Mouse (Mus musculus) midbrain, embryonic 13.5 days (tissue): ENCODE results near the gene Tbc1d16. TPM values are rescaled to one million over a fixed set of nuclear protein-coding genes. Genes with fewer than 3 reads are reported as not detected.

ENCODE experiments used
- ATAC-seq: fragments of 200-750 bp; cut with Nextera tagmentation; 2 replicates; pipeline ENCODE4 v1.8.0; 2017; ENCODE audit warnings: mild to moderate bottlenecking, moderate TSS enrichment, moderate library complexity
- H3K27ac ChIP-seq: fragments of 300-500 bp; sonication (generic); 2 replicates; pipeline ENCODE4 v1.5.1; 2015; ENCODE audit warnings: inconsistent platforms, mild to moderate bottlenecking, moderate library complexity
- H3K27me3 ChIP-seq: fragments of 300-500 bp; sonication (generic); 2 replicates; pipeline ENCODE4 v1.6.1; 2015; ENCODE audit warnings: mild to moderate bottlenecking, inconsistent platforms
- H3K36me3 ChIP-seq: fragments of 300-500 bp; sonication (generic); 2 replicates; pipeline ENCODE4 v1.6.1; 2015; ENCODE audit warnings: mild to moderate bottlenecking, inconsistent platforms
- H3K4me1 ChIP-seq: fragments of 300-500 bp; sonication (generic); replicated peaks from 2 replicates; pipeline ENCODE4 v1.6.1; 2015; ENCODE audit warnings: inconsistent platforms
- H3K4me2 ChIP-seq: fragments of 300-500 bp; sonication (generic); replicated peaks from 2 replicates; pipeline ENCODE4 v1.6.1; 2015; ENCODE audit warnings: moderate library complexity, mild to moderate bottlenecking, inconsistent platforms
- H3K4me3 ChIP-seq: fragments of 300-500 bp; sonication (generic); replicated peaks from 2 replicates; pipeline ENCODE4 v1.5.1; 2015; ENCODE audit warnings: mild to moderate bottlenecking, inconsistent platforms
- H3K9ac ChIP-seq: fragments of 300-500 bp; sonication (generic); replicated peaks from 2 replicates; pipeline ENCODE4 v1.6.1; 2015; ENCODE audit warnings: mild to moderate bottlenecking, inconsistent platforms
- H3K9me3 ChIP-seq: fragments of 300-500 bp; sonication (generic); 2 replicates; pipeline ENCODE4 v1.6.1; 2016; ENCODE audit warnings: mild to moderate bottlenecking, inconsistent platforms
- WGBS: fragments of 180-500 bp; shearing (Covaris S2); methylation state at CpG from one replicate; pipeline ENCODE4 v1.1.7; 2015; 5-methylcytosine and 5-hydroxymethylcytosine counted together
- polyA plus RNA-seq: library from polyadenylated mRNA; unstranded; fragments of >200 nt; fragmentation: Nextera tagmentation; extraction: Ambion mirVana; gene quantifications from 2 replicates; pipeline ENCODE4 v1.2.1, GENCODE M21; 2015

Tbc1d16 gene
- polyA plus RNA-seq, 1 experiment from 2014 or later: 50.0 TPM

GRCm38 (mm10) chr11:119146140-119146539, 82.2 kb downstream of the Tbc1d16 start:
- no peak for ATAC-seq
- peaks cover 42% of the 10 kb centered on the region for H3K36me3 ChIP-seq
- H3K9ac ChIP-seq: no peak overlapping the region
- WGBS: 29% methylated on average over 12 of the region's 12 CpGs
- no peak overlapping the region for H3K27ac ChIP-seq
- H3K4me3 ChIP-seq: no peak overlapping the region
- peaks cover 36% of the 10 kb centered on the region for H3K4me1 ChIP-seq
- no peaks in the 10 kb centered on the region for H3K9me3 ChIP-seq
- H3K27me3 ChIP-seq: no peaks in the 10 kb centered on the region
- H3K4me2 ChIP-seq: no peak overlapping the region

- no peaks in the 10 kb centered on the region for H3K9me3 ChIP-seq
- no peaks in the 10 kb centered on the region for H3K27me3 ChIP-seq
- H3K27ac ChIP-seq: peak overlapping the region; percentile 81
- peaks cover 29% of the 10 kb centered on the region for H3K36me3 ChIP-seq
- H3K9ac ChIP-seq: peak overlapping the region; percentile 25; the same call in 1 of the 2 replicates
- 48% methylated on average over 16 of the region's 16 CpGs for WGBS
- no peak overlapping the region for H3K4me3 ChIP-seq
- H3K4me2 ChIP-seq: no peak overlapping the region
- peak; percentile 65 for ATAC-seq
- H3K4me1 ChIP-seq: peaks cover 26% of the 10 kb centered on the region
These were observed 83.4 kb downstream of the Tbc1d16 start for GRCm38 (mm10) chr11:119144801-119145475.

GRCm38 (mm10) chr11:119143376-119144002, 84.8 kb downstream of the Tbc1d16 start:
- H3K27me3 ChIP-seq: no peaks in the 10 kb centered on the region
- WGBS: 90% methylated on average over 16 of the region's 16 CpGs
- H3K4me2 ChIP-seq: no peak overlapping the region
- no peaks in the 10 kb centered on the region for H3K9me3 ChIP-seq
- 0 out of 2 replicates have a peak overlapping the region, but pooled peaks have one; percentile 19 for H3K27ac ChIP-seq
- ATAC-seq: no peak
- peaks cover 15% of the 10 kb centered on the region for H3K36me3 ChIP-seq
- peaks cover 26% of the 10 kb centered on the region for H3K4me1 ChIP-seq
- no peak overlapping the region for H3K4me3 ChIP-seq
- no peak overlapping the region for H3K9ac ChIP-seq

- Histone ChIP-seq H3K4me1 (peaks cover 26% of the 10 kb centered on the region), H3K9ac (0 out of 2 replicates have a peak overlapping the region, but pooled peaks have one; percentile 6), H3K4me3 (no peak overlapping the region), H3K4me2 (no peak overlapping the region), H3K27ac (no peak overlapping the region), H3K27me3 (no peaks in the 10 kb centered on the region), H3K9me3 (no peaks in the 10 kb centered on the region), H3K36me3 (peaks cover 6% of the 10 kb centered on the region)
- 93% methylated on average over 8 of the region's 8 CpGs for WGBS
- ATAC-seq: no peak
These were observed 85.7 kb downstream of the Tbc1d16 start for GRCm38 (mm10) chr11:119142615-119143014.

- peaks cover 17% of the 10 kb centered on the region for H3K4me1 ChIP-seq
- no peak overlapping the region for H3K4me3 ChIP-seq
- WGBS: 87% methylated on average over 6 of the region's 6 CpGs
- no peak overlapping the region for H3K27ac ChIP-seq
- no peaks in the 10 kb centered on the region for H3K9me3 ChIP-seq
- H3K27me3 ChIP-seq: no peaks in the 10 kb centered on the region
- no peaks in the 10 kb centered on the region for H3K36me3 ChIP-seq
- ATAC-seq: no peak
- no peak overlapping the region for H3K9ac ChIP-seq
- no peak overlapping the region for H3K4me2 ChIP-seq
These were observed 89.3 kb downstream of the Tbc1d16 start for GRCm38 (mm10) chr11:119139026-119139425.

- Histone ChIP-seq H3K9ac (no peak overlapping the region), H3K4me2 (no peak overlapping the region), H3K36me3 (no peaks in the 10 kb centered on the region), H3K27ac (no peak overlapping the region), H3K9me3 (no peaks in the 10 kb centered on the region), H3K27me3 (no peaks in the 10 kb centered on the region), H3K4me1 (peaks cover 12% of the 10 kb centered on the region), H3K4me3 (no peak overlapping the region)
- 89% methylated on average over 9 of the region's 9 CpGs for WGBS
- no peak for ATAC-seq
These were observed 90.1 kb downstream of the Tbc1d16 start for GRCm38 (mm10) chr11:119138205-119138604.

- Histone ChIP-seq H3K4me3 (no peak overlapping the region), H3K4me1 (peaks cover 21% of the 10 kb centered on the region), H3K9me3 (no peaks in the 10 kb centered on the region), H3K27ac (peak overlapping the region; percentile 49; the same call in 1 of the 2 replicates), H3K4me2 (peak overlapping the region; percentile 28), H3K9ac (0 out of 2 replicates have a peak overlapping the region, but pooled peaks have one; percentile 7), H3K36me3 (no peaks in the 10 kb centered on the region), H3K27me3 (0 out of 2 replicates have a peak, but pooled peaks cover 4% of the 10 kb centered on the region)
- ATAC-seq: peak; percentile 25; the same call in 1 of the 2 replicates
- WGBS: 19% methylated on average over 17 of the region's 17 CpGs
These were observed 93.7 kb downstream of the Tbc1d16 start for GRCm38 (mm10) chr11:119134586-119134985.

GRCm38 (mm10) chr11:119133437-119134221, 94.7 kb downstream of the Tbc1d16 start:
- H3K4me3 ChIP-seq: no peak overlapping the region
- no peak overlapping the region for H3K4me2 ChIP-seq
- no peaks in the 10 kb centered on the region for H3K36me3 ChIP-seq
- ATAC-seq: no peak
- WGBS: 79% methylated on average over 5 of the region's 5 CpGs
- no peaks in the 10 kb centered on the region for H3K9me3 ChIP-seq
- H3K4me1 ChIP-seq: peaks cover 31% of the 10 kb centered on the region
- H3K27ac ChIP-seq: no peak overlapping the region
- H3K9ac ChIP-seq: no peak overlapping the region
- peaks cover 9% of the 10 kb centered on the region; the same call in 1 of the 2 replicates for H3K27me3 ChIP-seq

- H3K27me3 ChIP-seq: peaks cover 9% of the 10 kb centered on the region; the same call in 1 of the 2 replicates
- H3K27ac ChIP-seq: no peak overlapping the region
- no peak overlapping the region for H3K9ac ChIP-seq
- ATAC-seq: no peak
- 80% methylated on average over 14 of the region's 14 CpGs for WGBS
- no peak overlapping the region for H3K4me3 ChIP-seq
- no peaks in the 10 kb centered on the region for H3K36me3 ChIP-seq
- H3K4me1 ChIP-seq: peaks cover 43% of the 10 kb centered on the region
- H3K4me2 ChIP-seq: no peak overlapping the region
- H3K9me3 ChIP-seq: no peaks in the 10 kb centered on the region
These were observed 95.9 kb downstream of the Tbc1d16 start for GRCm38 (mm10) chr11:119132198-119133035.

GRCm38 (mm10) chr11:119130081-119130765, 98.1 kb downstream of the Tbc1d16 start:
- Histone ChIP-seq H3K27me3 (peaks cover 11% of the 10 kb centered on the region; the same call in 1 of the 2 replicates), H3K9me3 (no peaks in the 10 kb centered on the region), H3K27ac (peak overlapping the region; percentile 59), H3K36me3 (no peaks in the 10 kb centered on the region), H3K9ac (0 out of 2 replicates have a peak overlapping the region, but pooled peaks have one; percentile 29), H3K4me2 (peak overlapping the region; percentile 46), H3K4me3 (peak overlapping the region; percentile 14), H3K4me1 (peaks cover 62% of the 10 kb centered on the region)
- 19% methylated on average over 22 of the region's 24 CpGs for WGBS
- peak; percentile 25; the same call in 1 of the 2 replicates for ATAC-seq
